Mouse (Mus musculus) brain, embryonic 14.5 days (tissue): ENCODE measurements at regions not wholly inside any gene's neighbourhood (a gene's known extent, or its start where the extent isn't known, plus 50 kb on each side); places are given as distances from the start of the nearest gene placed in this dataset.

Source experiments
- DNase-seq: peaks from one replicate; pipeline ENCODE4 v3.0.0-alpha.2; 2011; ENCODE audit warnings: low read depth
- CTCF ChIP-seq: fragments of 200-500 bp; IDR thresholded peaks from 2 replicates; pipeline ENCODE4 v1.5.1; 2012; ENCODE audit warnings: inconsistent platforms, mild to moderate bottlenecking, moderate library complexity, borderline replicate concordance; ENCODE audit not compliant: insufficient read depth, insufficient read length; ENCODE audit errors: extremely low read depth
- POLR2A ChIP-seq: fragments of 200-500 bp; IDR thresholded peaks from 2 replicates; pipeline ENCODE4 v1.6.1; 2012; ENCODE audit warnings: mild to moderate bottlenecking, inconsistent platforms, borderline replicate concordance; ENCODE audit not compliant: poor library complexity, insufficient read depth, insufficient read length, severe bottlenecking; ENCODE audit errors: extremely low read depth

DNA sequence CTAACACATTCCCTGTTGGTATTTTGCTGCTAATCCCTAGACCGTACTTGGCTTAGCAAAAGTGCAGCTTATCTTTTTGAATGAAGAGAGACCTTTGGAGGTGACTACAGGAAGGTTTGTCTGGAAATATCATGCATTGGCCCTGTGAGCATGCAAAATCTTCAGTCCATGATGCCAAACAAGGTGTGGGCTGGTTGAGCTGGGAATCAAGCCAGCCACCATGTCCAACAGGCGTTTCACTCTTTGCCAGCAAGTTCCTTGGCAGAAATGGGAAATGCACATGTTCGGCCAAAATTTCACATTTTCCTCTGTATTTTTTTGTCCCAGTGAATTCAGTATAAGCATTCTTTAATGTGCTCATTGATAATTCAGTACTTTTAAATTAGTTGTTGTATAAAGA lies 617.0 kb downstream of the Psat1 start:
- DNase-seq, result peak; percentile 41
- TF ChIP-seq CTCF, result no peak
- TF ChIP-seq POLR2A, result no peak

DNA sequence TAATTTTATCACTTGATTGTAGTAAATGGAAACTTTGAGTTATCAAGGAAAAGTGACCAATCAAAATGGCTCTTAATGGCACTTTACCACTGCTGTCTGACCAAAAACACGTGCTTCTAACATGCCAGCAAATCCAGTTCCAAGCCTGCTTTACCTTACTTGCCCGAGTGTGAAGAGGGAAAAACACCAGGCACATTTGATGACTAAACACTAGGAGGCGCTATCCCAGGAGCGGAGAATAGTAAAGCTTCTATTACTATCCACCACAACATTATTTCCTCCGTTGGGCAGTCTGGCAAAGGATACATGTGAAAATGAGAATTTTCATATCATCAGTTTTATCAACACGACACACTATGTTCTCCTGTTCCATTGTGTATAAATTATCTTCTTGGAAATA lies 647.7 kb downstream of the Psat1 start:
- TF ChIP-seq CTCF (peak; percentile 40; the same call in 1 of the 2 replicates), POLR2A (no peak)
- DNase-seq, result peak; percentile 28

DNA sequence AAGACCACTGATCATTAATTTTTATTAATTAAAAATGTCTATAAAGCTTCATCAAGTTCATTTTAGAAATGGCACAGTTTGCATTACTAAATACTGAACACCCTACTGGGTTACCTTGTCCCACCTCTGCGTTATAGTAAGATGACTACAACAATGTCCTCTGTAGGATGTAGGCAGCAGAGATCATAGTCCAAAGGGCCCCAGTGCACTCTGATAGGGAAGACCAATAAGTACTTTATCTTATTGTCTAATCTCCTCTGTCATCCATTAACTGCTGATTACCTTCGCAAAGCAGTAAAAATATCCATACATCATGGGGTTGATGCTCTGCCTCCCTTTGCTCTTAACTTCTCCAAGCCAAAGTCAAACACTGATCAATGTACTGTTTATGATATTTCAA lies 662.1 kb downstream of the Psat1 start:
- TF ChIP-seq CTCF (no peak), POLR2A (no peak)

DNA sequence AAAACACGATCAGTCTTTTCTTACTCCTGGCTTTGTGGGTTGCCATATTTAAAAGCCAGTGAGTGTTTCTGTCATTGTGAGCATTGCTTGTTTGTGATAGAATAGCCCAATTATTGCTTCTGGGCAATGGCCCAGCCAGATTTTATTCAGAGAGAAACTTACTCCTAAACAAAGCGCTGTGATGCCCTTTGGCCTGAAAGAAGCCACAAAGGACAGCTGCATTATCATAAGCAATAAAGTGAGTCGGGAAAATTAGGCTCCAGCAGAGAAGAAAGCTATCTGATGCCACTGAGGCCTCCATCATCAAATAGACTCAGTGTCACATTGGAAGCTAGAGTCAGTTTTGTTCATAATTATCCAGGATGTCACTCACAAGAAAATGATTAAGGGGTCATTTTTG lies 644.9 kb upstream of the Tle4 start:
- DNase-seq, result peak; percentile 71
- TF ChIP-seq CTCF (no peak), POLR2A (no peak)

More for the DNA sequence above, 662.1 kb downstream of the Psat1 start:
- DNase-seq, result no peak

DNA sequence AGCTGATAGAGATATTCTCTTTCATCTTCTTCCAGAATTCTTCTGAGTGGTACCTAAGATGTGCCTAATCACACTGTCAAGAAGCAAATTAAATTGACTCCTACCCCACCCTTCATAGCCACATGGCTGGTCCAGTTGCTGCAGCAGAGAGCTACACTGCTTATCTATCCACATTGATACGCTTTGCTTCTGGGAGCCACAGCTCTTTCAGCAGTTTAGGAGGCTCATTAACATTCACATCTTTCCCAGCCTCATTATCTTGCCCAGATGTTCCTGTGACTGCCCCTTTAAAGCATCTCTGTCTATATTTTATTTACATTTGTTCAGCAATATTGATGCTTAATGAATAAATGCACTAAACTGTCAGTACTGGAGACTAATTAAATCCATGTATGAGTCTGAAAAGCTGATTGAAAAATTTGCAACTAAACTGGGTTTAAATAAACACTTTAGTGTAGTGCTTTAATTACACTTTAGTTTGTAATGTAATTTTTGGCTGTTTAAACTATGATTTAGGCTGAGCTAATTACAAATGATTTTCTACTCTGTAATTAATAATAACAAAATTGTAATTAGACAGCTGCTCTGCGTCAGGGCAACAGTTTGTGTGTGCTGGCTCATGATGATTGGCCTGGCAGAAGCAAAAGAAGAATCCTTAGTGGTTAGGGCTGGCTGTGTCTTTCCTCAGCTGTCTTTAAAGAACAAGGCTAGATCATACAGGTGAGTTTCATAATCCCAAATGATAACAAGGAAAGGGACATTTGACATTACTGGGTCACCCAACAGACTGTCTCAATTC lies 632.5 kb upstream of the Tle4 start:
- TF ChIP-seq POLR2A, result no peak
- TF ChIP-seq CTCF, result no peak
- DNase-seq, result peak; percentile 79

DNA sequence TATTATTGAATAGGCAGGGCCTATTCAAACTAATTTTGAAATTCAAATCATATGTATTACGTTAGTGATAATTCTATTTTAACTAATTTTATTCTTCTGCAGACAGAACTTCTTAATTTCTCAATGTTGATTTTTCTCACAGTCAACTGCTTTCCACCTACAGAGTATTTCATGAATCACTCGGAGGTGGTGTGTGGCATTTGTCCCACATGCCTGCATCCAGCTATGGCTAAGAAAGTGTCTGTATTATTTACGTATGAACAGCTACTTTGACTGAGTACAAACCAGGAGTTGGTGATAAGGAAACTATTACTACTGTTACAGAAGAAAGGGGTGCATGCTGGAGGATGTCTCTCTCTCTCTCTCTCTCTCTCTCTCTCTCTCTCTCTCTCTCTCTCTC lies 619.5 kb upstream of the Tle4 start:
- no peak for TF ChIP-seq CTCF
- no peak for TF ChIP-seq POLR2A
- DNase-seq, result no peak

DNA sequence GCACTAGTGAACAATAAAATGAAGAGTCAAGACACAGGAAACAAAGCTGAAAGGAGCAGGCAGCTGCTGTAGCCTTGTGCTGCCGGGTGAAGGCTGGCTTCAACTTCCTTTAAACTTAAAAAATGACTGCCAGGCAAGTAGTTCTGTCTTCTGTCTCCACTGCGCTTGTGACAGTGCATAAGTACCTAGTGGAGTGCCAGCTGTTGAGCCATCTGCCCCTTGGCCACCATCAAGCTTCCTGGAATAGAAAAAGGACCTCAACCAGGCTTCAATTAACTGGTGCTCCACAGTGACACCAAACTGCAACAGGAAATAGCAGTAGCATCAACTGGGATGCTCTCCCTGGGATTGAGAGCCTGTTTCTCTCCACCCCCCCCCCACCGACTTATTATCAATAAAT lies 616.8 kb upstream of the Tle4 start:
- DNase-seq, result peak; percentile 60
- no peak for TF ChIP-seq CTCF
- TF ChIP-seq POLR2A, result no peak

DNA sequence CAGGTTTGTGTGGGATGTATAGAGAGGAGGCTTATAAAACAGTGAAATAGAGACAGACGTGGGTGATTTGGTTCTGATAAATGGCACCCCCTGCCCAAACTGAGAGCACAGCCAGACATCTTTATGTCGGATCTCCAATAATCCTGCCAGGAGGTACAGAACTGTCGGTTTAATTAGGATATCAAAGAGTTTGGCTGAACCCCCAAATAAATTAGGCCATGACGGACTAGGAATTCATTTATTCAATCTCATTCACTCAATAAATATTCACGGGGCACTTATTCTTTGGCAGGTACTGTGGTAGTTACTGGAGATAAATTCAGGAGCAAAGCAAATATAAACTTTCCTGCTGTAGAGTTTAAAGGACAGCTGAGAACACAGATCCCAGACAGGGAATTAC lies 615.0 kb upstream of the Tle4 start:
- peak; percentile 67 for DNase-seq
- TF ChIP-seq CTCF (no peak), POLR2A (no peak)

DNA sequence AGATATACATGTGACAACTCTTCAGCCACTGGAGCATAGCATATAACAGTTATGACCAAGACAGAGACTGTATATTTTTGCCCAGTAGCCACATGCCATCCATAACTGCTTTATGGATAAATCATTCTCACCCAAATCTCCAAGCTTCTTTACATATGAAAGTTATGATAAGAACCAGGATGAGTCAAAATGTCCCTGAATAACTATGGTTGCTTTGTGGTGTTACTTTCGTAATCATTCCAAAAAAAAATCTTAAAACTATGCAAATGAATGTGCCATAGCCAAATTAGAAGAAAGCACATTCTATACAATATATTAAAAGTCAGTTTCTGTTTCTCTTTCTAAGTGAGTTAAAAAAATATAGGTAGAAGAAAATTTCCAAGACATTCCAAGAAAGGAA lies 605.2 kb upstream of the Tle4 start:
- TF ChIP-seq CTCF (no peak), POLR2A (no peak)
- DNase-seq, result no peak

DNA sequence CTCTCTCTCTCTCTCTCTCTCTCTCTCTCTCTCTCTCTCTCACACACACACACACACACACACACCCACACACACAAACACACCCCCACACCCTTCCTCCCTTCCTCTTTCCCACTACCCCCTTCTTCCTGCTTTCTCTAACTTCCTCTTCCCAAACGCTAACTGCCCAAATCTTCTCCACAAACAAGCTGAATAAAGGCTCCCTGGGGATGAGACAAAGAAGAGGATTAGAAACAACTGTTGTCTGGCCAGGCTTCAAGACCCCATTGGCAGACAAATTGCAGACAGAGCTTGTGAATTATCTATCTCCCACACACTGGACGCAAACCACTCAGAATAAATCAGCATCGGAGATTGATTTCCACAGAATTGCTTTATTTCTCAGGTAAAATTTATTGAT lies 603.4 kb upstream of the Tle4 start:
- no peak for TF ChIP-seq POLR2A
- no peak for TF ChIP-seq CTCF
- peak; percentile 83 for DNase-seq

DNA sequence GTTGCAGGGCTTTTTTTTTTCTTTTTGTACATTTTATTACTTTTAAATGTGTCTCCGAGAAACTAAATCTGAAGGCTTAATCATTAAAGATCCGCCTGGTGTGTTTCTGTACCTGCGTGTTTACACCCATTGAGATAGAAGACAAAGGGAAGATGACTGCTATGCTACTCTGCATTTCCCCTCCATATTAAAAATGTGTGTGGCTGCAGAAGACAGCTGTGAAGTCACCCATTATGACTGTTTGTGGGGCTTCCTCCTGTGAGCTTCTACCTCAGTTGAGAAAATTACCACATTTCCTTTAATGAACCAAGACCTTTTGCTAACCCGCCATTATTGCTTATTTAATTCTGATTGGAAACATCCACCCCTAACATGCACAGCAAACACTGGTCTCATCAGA lies 602.9 kb upstream of the Tle4 start:
- no peak for TF ChIP-seq POLR2A
- TF ChIP-seq CTCF, result no peak

DNA sequence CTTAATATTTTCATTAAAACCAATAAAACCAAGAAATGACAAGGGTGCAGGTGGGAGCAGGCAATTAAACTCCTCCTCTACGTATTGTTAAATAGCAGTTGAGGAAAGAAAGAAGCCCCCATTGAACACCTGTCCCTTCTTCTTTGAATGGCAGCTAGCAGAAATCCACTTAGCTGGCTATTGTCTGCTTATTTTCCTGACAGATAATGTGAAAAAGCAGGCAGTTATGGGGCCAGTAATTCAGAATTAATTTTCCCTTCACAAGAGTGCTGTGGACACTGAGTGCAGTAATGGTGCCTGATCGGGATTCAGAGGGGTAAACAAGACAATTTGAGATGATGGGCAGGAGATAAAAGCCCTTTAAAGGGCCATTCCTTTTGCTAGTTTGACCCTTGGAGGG lies 602.5 kb upstream of the Tle4 start:
- no peak for TF ChIP-seq POLR2A
- no peak for TF ChIP-seq CTCF
- peak; percentile 80 for DNase-seq

More for the DNA sequence above, 602.9 kb upstream of the Tle4 start:
- peak; percentile 53 for DNase-seq

DNA sequence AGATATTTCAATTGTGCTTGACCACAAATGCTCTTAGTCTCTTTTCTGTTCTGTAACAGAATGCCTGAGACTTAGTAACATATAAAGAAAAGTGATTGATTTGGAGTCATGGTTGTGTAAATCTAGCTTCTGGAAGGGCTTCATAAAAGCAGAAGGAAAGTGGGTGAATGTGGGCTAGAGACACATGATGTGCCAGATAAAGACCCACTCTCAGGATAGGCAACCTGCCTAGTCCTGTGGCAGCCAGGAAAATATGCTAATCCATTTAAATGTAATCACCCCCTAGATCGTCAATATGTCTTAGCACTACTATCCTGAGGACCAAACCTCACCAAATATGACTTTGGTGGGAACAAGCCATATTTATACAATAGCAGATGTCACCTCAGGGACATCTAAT lies 601.8 kb upstream of the Tle4 start:
- DNase-seq, result peak; percentile 19
- TF ChIP-seq POLR2A (no peak), CTCF (no peak)

DNA sequence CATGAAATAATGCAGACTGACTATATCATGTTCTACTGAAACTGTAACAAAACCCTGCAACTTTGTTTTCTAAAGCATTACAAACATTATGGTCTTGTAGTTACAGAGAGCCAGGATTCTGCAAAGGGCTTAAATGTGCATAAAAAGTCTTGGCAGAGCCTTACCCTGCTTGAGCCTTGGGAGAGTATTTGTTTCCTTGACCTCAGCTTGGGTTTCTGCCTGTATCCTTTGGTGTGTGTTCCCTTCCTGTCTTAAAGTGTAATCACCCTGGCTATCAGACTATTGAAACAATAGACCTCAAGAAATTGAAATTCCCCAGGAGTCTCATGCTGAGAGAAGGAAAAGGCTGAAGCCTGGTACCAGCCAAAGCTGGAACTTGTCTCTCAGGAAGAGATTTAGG lies 577.4 kb upstream of the Tle4 start:
- no peak for DNase-seq

More for the DNA sequence above, 577.4 kb upstream of the Tle4 start:
- TF ChIP-seq CTCF (no peak), POLR2A (no peak)
